Mouse (Mus musculus) WW6 (cell line): ENCODE measurements at regions not wholly inside any gene's neighbourhood (a gene's known extent, or its start where the extent isn't known, plus 50 kb on each side); places are given as distances from the start of the nearest gene placed in this dataset.

ENCODE experiments used
- DNase-seq: peaks from one replicate; pipeline ENCODE4 v3.0.0-alpha.2; 2013; ENCODE audit warnings: low read depth, low spot score

DNA sequence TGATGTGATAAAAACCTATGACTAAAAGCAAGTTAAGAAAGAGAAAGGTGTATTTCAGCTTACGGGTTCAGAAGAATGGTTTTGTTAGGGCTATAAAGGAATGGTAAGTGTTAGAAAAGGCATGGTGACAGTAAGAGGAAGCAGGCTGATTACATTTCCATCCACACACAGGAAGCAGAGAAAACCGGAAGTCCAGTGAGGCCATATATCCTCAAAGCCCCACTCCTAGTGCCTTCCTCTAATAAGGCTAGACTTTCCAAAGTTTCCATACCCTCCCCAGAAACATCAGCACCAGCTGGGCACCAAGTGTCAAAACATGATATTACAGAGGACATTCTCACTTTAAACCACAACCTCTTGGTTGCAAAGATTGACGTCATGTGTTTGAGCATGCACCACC lies 316.3 kb downstream of the Klf5 start:
- DNase-seq = no peak

DNA sequence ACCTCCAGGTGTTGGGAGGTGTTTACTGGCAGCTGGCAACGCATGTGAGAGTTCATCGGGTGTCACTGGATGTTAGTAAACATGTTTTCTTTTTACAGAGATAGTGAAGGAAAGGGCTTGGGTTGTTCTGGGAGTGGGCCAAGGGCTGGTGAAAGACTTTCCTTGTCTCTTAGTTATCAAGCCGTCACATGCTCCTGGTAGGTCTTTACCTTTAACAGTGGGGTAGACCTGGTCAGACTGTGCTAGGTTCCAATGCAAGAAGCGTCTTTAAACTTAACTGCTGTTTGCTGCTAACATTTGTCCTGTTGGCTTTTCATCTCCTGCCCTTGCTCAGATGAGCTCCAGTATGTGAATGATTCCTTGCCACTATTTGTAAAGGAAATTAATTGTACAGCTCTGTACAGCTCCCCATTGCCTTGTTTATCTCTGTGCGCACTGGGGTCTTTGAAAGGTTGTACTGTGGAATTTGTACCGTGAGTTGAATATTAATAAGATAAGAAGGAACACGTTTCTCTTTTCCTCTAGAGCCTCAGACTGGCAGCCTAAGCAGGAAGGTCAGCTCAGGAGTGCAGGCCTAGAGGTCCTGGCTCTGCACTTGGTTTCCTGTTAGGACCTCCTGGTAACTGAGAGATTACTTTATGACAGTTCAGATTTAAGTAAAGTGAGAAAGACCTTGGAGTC lies 318.3 kb downstream of the Klf5 start:
- no peak for DNase-seq

DNA sequence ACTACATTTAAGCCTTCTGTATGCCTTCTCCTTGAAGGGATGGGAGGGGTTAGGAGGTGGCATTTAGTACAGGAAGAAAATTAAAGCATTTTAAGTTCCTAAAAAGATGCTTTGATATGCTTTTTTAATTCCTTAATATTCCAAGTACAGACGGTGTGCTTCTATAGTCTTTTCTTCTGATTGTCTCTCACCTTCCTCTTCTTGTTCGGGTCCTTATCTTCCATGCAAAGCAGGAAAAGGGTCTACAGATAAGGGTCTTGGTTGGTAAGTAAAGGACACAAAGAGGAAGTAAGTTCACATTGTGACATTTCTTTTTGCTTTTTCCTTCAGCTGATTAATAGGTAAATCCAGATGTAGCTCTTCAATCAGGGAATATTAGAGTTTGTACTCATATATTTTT lies 318.9 kb downstream of the Klf5 start:
- no peak for DNase-seq

DNA sequence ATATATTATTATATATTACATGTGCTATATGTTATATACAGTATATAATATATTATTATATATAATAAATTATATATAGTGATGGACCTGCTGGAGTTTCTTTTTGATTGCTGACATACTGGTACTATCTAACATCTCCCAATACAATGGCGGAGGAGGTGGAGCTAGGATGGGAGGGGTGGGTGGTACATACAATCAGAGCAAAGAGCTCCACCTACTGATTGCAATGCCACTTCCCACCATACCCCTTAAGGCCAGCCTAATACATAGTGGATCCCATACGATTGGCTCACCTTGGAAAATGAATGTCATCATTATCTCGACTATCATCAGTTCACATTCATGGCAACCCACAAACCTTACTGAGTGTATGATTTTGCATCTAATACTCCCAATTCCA lies 323.0 kb downstream of the Klf5 start:
- no peak for DNase-seq

DNA sequence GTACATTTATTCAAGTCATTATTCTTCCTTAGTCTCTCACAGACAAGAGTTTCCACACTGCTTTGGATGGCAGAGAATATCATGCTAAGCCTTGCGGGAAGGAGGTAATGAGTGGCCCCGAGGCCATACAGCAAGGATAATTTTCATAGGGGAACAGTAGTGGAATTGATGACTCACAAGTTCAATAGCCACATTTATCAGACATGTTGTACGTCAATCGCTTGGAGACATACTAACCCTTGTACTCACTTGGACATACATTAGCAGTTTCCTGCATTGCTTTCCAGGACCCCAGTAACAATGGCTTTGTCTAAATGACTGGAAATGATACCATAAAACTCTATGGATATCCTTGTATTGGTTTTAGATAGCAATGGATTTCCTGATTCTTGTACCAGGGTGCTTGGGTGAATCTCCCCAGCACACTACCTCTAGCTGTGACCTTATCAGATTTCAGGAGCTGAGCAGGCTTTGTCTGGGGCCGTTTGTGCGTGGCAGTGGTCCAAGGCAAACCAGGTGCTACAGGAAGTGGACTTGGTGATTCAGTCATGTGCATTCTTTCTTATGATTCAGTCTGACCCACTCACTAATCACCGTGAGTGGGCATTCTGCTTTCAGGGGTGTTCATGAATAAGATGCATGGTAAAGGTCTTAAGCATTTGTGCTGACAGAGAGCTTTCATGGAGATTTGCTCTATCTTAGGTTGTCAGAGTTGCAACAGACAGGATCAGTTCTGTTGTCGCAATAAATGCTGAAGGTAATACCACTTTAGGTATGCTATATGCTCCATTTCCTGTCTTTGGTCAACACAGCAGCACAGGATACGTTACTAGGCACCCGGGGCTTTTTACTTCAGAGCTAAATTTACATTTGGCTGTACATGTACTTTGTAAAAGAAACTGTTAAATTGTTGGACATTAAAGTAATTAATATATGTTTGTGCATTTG lies 326.2 kb downstream of the Klf5 start:
- no peak for DNase-seq

DNA sequence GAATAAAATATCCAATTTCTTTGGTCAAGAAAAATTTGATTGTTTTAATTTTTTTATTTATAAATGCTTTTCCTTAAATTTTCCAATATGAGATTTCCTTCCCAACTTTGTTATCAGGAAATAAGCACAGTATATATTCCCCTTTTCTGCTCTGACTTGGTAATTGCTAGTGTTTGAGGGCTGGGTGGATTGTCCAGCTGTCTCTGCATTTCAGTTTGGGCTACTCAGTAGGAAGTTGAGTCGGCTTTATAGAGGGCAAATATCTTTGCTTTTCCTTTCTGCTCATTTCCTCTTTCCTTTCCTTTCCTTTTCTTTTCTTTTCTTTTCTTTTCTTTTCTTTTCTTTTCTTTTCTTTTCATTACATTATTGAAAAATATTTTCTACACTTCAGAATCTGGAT lies 329.1 kb downstream of the Klf5 start:
- DNase-seq = no peak

DNA sequence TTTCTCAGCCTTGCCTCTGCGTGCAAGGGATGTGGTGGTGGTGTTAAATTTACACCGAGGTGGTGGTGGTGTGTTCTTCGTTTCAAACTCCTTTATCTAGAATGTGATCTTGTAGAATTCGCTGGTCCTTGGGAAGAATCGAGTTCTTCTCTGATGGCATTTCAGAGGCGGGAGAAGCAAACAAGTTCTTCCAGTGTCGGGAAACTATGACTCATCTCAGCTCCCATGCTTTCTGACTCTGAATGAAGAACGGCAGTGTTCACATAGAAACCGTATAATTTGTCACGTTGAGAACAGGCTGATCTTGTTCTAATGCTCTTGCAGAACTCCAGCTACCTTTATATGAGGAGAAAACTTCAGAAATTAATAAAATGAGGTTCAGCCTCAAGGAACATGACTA lies 332.6 kb downstream of the Klf5 start:
- DNase-seq = no peak

DNA sequence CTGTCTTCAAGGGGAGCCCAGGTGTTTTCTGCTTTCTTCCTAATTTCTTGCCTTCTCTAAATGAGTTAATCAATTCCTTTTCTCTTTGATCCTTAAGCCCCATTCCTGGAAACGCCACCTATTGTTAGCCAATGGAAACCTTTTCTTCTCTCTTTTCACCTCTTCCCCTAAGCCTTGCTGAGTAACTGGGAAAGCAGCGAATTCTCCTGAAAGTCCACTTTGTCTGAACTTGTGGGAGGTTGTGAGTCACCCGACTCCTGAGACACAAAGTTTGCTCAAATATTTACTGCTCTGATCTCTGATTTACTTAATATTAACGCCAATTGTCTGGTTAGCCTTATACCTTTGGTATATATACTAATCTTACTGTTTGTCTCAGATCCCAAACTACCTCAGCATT lies 334.0 kb downstream of the Klf5 start:
- DNase-seq = no peak

DNA sequence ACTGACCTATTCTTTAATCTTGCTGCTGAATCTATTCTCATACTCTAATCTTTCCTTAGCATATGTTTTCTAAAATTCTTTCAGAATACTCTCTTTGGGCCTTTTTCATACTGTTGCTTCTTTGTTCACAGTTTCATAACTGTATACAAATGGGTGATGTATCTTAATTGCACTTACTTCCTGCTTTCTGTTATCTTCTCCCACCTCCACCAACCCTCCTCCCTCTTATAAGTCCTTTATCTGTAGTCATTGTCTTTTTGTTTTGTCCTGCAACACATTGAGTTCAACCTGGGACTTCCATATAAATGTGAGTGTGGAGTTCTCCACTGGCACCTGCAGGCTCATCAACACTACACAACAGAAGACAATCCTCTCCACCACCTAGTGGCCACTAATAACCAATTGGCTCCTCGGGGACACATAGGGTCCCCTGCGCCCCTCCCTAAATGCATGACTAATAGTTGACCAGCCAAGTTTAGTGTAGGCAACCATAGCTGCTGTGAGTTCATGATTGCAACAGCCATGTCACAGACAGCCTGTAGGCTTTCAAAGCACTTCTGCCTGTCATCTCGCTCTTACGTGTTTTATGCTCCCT lies 337.2 kb downstream of the Klf5 start:
- DNase-seq = no peak

DNA sequence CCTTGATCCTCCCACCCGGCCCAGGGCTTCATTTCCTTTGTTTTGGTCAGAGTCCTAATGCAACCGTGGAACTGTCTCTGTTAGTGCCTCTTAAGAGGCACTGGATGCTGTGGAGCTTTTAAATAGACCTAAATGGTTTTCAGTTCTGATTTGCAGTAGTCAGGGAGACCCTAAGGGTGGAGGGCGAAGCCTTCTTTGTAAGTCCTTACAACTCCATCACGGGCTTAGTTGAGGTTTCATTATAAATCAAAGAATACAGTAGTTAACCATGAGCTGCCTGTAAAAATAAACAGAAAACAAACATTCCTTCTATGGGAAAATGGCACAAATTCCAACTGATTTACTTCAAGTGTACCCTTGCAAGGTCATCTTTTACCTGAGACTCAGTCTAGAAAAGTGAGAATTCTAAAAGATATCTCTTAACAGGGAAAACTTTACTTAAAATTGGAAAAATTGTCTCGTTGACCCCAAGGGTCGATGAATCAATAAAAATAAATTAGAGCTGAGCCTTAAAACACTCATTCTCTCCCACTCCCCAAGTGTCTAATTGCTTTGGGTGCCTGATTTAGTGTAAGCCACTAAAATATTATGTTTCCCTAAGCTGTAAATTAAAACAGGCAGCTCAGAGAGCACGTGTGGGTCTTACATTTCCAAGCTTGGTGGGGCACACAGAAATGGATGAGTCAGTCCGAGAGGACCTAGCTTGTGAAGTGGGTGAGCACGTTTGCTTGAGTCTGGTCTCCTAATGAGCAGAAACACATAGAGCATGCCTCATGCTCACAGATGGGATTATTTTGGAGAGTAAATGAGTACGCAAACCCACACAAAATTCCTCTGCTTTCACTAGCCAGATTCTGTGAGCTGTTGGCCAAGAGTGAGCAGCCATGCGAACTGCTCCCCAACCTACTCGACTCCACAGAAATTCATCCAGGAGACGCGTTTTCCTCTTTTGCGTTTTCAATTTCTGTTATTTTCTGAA lies 343.3 kb downstream of the Klf5 start:
- DNase-seq = no peak

DNA sequence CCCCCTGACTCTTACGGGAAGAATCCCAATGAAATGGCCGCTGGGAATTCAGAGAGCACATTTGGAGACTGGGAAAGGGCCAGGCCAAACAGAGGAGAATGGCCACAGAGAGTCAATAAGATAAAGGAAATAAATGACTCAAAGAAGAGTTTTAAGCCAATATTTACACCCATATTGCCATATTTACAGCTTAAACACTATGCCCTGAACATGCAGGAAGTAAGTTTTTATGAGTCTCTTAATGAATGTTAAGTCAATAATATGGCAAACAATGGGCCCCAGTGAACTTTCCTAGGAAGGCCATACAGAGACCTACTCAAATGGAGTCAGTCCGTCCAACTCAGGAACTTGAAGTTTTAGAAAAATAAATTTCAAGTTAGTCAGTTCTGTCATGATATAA lies 347.8 kb downstream of the Klf5 start:
- no peak for DNase-seq

DNA sequence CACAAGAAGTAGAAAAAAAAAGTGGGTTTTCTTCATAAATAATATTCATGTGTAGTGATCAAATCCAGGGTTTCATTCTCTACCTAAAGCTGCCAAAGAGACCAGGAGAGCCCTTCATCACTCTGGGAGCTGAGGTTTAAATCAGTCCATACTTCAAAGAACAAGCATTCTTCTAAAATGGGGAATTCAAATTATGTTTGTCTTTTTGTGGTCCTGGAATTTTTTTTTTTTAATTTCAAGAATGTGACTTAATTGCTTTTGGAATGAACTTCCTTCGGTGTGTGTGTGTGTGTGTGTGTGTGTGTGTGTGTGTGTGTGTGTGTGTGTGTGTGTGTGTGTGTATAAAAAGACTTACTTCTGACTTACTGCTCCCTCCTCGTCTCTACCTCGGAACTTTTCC lies 375.9 kb downstream of the Klf5 start:
- no peak for DNase-seq

DNA sequence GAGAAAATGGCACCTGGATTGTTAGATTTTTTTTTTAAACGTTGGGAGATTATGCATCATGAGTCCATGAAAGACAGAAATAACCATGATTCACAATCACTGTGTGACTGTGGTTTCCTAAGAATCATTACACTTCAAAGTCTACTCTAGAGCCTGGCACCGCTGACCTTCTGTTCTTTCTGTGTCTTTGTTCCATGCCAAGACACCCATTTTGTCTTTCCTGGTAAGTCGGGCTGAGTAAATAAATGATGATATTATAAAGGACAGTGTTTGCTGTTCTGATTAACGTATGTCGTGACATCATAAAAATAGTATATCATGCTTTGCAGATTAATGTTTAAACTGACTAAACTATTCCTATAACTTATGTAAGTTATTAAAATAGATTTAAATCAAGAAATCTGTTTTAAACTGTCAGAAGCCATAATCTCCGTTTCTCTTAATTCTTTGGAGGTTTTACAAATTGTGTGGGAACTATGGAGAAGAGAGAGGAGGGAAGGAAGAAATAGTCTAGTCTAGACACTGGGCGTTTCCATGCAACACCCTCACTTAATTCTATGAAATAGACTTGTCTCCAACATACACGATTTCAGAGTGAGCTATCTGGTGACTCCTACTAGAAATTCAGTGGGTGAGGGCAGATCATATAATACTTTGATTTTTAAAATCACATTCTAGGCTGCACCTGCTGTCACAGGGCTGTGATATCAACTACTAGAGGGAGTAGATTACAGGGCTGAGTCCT lies 388.7 kb downstream of the Klf5 start:
- no peak for DNase-seq

DNA sequence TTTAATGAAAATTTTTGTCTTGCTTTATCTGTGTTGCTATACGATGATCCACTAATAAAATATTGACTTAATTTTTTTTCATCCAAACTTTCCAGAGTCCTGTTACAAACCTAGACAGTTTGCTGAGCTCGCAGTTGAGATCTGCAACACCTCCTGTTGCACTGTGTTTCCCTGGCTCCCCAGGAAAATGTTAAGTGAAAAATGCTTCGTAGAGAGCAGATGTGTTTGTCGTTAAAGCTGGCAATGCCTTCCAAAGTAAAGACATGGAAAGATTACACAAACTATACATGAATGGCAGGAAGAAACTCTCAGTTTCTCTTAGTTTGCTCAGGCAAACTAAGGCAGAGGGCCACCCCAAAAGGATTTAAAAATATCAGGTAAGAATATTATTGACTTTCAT lies 389.9 kb downstream of the Klf5 start:
- no peak for DNase-seq

DNA sequence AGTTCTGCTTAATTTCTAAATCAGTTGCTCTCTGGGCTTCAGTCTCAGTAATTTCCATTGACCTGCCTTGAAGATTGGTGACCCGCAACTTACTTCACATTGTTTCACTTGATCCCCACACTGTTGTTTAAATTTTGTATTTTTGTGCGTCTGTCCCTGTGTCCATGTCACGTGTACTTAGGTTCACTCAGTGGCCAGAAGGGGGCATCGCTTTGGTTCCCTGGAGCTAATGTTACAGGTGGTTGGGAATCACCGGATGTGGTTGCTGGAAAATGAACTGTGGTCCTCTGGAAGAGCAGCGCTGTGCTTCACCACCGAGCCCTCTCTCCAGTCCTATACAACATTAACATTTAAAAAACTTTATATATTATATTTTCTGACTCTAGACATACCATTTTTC lies 397.8 kb downstream of the Klf5 start:
- no peak for DNase-seq

DNA sequence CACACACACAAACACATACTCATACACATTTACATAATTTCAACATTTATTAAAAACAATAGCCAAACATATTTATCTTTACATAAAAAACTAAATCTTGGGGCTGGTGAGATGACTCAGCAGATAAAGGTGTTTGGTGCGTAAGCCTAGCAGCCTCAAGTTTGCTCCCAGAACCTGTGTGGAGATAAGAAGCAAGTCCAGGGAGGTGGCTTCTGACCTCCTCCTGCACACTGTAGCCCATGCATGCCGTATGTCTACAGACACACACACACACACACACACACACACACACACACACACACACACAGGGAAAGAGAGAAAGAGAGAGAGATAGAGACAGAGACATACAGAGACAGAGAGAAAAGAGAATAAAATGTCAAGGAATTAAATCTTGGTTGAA lies 401.1 kb downstream of the Klf5 start:
- DNase-seq = no peak

DNA sequence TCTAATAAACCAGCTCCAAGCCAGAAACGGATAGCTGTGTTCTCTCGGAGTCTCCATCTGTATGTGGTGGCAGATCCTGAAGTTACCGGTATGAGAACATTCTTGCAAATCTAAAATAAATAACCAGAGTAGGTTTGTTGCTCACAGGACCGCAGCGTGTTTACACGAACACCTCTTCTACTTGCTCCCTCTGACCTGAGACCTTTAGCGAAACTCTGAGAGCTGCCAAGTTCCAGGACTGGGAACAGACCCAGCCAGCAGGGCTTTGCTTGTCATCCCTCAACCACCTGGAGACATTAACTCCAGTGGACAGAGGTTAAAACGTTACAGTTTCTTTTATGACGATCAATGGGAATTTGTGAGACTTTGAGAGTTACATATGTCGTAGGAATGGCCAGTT lies 407.5 kb downstream of the Klf5 start:
- no peak for DNase-seq

DNA sequence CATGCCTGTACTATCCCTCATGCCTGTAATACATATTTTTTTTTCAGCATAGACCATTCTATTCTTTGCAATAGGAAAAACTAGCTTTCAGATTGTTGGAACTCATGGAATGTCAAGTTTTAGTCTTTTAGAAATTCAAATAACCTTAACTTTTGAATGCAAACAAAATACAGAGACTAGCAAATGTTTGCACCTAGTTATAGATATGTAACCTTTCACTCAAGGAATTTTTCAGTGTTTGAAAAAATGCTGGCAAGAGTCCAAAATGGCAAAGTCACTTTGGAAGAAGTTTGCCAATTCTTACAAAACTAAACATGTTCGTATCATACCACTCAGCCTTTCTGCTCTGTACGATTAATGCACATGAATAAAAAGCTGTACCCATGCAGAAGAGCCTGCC lies 409.6 kb downstream of the Klf5 start:
- no peak for DNase-seq

DNA sequence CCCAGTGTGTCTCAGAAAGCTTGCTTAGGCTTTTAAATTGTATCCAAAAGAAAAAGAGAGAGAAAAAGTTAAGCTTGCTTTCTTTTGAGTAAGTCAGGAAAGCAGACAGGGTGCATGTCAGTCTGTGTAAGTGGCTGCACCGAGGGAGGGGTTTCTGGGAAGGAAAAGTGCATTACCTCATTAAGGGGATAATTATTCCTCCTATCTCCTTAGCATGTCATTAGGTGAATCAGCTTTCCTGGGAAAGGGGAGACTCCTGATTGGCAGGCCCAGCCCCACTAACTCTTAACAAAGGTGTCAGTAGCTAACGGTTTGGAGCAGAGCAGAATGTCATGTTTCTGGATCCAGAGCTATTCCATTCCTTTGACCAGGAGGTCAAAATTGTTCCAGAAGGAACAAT lies 411.3 kb downstream of the Klf5 start:
- DNase-seq = no peak

DNA sequence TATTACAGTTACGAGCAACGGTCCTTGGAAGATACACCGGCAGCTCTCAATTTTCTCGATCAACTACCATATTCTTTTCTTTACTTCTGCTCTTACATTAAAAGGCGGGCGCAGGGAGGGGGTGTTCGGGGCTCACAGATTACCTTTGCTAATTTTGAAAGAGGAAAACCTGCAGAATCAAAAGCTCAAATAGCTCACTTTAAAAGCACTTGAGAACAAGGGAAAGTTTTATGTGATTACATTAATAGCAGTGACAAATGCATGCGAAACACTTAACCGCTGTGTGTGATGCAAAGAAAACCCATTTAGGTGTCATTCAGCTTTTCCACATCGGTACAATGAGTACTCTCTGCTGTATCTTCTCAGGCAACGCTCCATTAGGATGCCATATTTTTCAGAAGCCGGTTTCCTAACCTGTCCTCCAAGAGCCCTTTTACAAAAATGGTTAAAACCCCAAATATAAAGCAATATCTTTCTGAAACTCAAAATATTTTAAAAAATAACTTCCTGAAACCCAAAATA lies 412.2 kb downstream of the Klf5 start:
- no peak for DNase-seq

DNA sequence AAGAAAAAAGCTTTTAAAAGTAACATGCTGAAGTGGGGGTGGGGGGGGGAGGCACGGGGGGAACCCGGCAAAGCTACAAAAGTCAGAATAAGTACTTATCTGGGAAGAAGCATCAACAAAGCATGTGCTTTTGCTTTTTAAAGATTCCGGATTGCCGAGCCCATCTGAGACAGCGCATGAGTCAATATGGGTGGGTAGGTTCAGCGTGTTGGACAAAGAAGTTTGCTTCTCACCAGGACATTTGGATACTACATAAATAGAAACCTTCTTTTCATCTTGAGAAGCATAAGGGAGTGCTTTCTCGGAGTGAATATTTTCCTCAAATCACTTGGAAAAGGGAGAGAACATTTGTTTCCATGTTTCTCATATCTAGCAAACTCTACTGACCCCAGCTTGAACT lies 414.1 kb downstream of the Klf5 start:
- DNase-seq = no peak
